Mouse (Mus musculus): ENCODE data around the gene Adssl1.

DNA sequence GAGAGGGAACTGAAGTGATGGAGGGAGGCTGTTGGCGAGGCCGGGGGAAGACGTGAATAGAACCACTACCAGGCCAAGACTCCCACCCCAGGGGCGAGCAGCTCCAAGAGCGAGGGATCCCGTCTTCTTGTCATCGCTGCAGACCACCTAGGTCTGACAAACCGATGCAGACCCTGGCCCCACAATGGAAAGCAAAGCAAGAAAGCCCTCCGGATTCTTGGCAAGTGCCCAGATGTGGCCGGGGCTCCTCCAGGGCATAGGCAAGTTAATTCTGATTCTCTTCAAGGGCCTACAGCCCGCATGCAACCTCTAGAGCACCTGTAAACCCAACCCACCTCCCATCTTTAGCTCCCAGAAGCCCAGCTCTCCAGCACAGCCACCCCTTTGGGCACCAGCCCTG, 43.5 kb downstream of the Adssl1 start:
- TF ChIP-seq E2F4 (IDR thresholded peaks at IDR 0.05; ENCODE audit: insufficient replicate concordance, low read depth, low read length): no peak
- TF ChIP-seq POLR2A (IDR thresholded peaks at IDR 0.05; ENCODE audit: low read depth, low read length): no peak
- no peak for TF ChIP-seq CTCF (conservative IDR thresholded peaks at IDR 0.05 in 1 of 2, IDR thresholded peaks at IDR 0.05 in 1 of 2; ENCODE audit: low read depth in 2 of 2, low read length in 2 of 2)
- no peak for TF ChIP-seq USF1 (IDR thresholded peaks at IDR 0.05; ENCODE audit: low read depth, low read length)
- no peak for TF ChIP-seq ETS1 (conservative IDR thresholded peaks at IDR 0.05; ENCODE audit: low read depth, low read length)
- no peak for TF ChIP-seq MXI1 (IDR thresholded peaks at IDR 0.05; ENCODE audit: low read depth, low read length)
- no peak for TF ChIP-seq POLR2AphosphoS2 (IDR thresholded peaks at IDR 0.05; ENCODE audit: low read depth, low read length)
- TF ChIP-seq CHD2 (IDR thresholded peaks at IDR 0.05; ENCODE audit: low read length): no peak
- TF ChIP-seq MAZ (IDR thresholded peaks at IDR 0.05; ENCODE audit: low read depth, low read length): no peak
